Mouse (Mus musculus) thymus, postnatal 36 days (tissue): ENCODE measurements around the gene Lman1l.
A peak's percentile ranks its signal among the peaks of the same experiment; 100 is the strongest.

Experiments used
- DNase-seq, 2 experiments: peaks; one replicate each; pipeline ENCODE4 v3.0.0; 2022; ENCODE audit warnings: mixed read lengths in 2 of 2

Gene Lman1l

GRCm38 (mm10) chr9:57644944-57645893 is 24.6 kb upstream of the Lman1l start:
- DNase-seq, result peak; percentile 93

GRCm38 (mm10) chr9:57644442-57644943 is 23.9 kb upstream of the Lman1l start:
- DNase-seq, result peak in 1 of 2 experiments; percentile 35

GRCm38 (mm10) chr9:57643856-57644180 is 23.2 kb upstream of the Lman1l start:
- DNase-seq, result peak; percentile 55 to 70

GRCm38 (mm10) chr9:57643169-57643855 is 22.7 kb upstream of the Lman1l start:
- DNase-seq, result peak in 1 of 2 experiments; percentile 29

GRCm38 (mm10) chr9:57641775-57642550 is 21.4 kb upstream of the Lman1l start:
- peak in 1 of 2 experiments; percentile 36 for DNase-seq

- peak in 1 of 2 experiments; percentile 14 for DNase-seq
These were observed 20.4 kb upstream of the Lman1l start for GRCm38 (mm10) chr9:57641022-57641421.

GRCm38 (mm10) chr9:57640384-57640783 is 19.8 kb upstream of the Lman1l start:
- peak; percentile 91 to 95 for DNase-seq

- DNase-seq, result peak in 1 of 2 experiments; percentile 16
These were observed 19.2 kb upstream of the Lman1l start for GRCm38 (mm10) chr9:57639661-57640328.

GRCm38 (mm10) chr9:57638651-57639459 is 18.3 kb upstream of the Lman1l start:
- DNase-seq, result peak in 1 of 2 experiments; percentile 57

GRCm38 (mm10) chr9:57637741-57638322 is 17.3 kb upstream of the Lman1l start:
- DNase-seq, result peak in 1 of 2 experiments; percentile 50

- DNase-seq, result peak in 1 of 2 experiments; percentile 9
These were observed 16.7 kb upstream of the Lman1l start for GRCm38 (mm10) chr9:57637272-57637671.

- peak; percentile 56 to 67 for DNase-seq
These were observed 13.0 kb upstream of the Lman1l start for GRCm38 (mm10) chr9:57633481-57634024.

GRCm38 (mm10) chr9:57629118-57629874 is 8.7 kb upstream of the Lman1l start:
- DNase-seq, result peak; percentile 74 to 78

GRCm38 (mm10) chr9:57628717-57629116 is 8.1 kb upstream of the Lman1l start:
- DNase-seq, result no peak

- peak; percentile 2 to 11 for DNase-seq
These were observed 7.3 kb upstream of the Lman1l start for GRCm38 (mm10) chr9:57627892-57628291.

GRCm38 (mm10) chr9:57627191-57627590 is 6.6 kb upstream of the Lman1l start:
- peak in 1 of 2 experiments; percentile 23 for DNase-seq

GRCm38 (mm10) chr9:57625674-57626500 is 5.3 kb upstream of the Lman1l start:
- peak in 1 of 2 experiments; percentile 19 for DNase-seq

GRCm38 (mm10) chr9:57624295-57624694 is 3.7 kb upstream of the Lman1l start:
- peak in 1 of 2 experiments; percentile 15 for DNase-seq

- DNase-seq, result no peak
These were observed 1.7 kb downstream of the Lman1l start for GRCm38 (mm10) chr9:57618854-57619253.
